Mouse (Mus musculus): ENCODE data around the gene Cutal. TPM values are rescaled to one million over a fixed set of nuclear protein-coding genes. Genes with fewer than 3 reads are reported as not detected.
"Not testable (repeated sequence)": the region's sequence is repeated elsewhere in the genome, so short reads cannot be mapped to it uniquely, and the experiment has no call there.

The Cutal gene
- under 1 TPM in 1 of 2 experiments, not detected in 1; 0.39 TPM for total RNA-seq (2021)
- long read RNA-seq, experiment 1, result 0 reads
- long read RNA-seq, experiment 2, result 0 reads

DNA sequence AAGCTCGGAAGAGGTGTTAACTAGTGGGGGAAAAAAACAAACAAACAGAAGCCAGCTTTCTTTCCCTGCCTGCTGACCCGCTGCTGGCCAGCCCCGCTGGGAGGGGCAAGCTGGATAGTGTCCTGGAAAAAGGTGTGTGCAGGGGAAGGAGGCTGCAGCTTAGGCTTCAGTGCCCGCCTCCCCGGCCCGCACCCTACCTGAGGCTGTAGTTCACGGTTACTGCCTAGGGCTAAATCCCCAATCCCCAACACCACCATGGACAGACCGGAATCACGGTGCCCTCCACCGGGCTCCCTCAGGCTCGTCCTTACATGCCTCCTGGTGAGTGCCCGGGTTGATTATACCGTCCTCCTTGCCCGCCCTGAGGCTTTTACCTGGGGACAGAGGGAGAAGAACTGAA lies at the start of gene Cutal:
Gene Cutal (plus strand): TSS at position 126 of the 400 bp plus-strand sequence.
- intact Hi-C loops (cut with DNase I), result loop anchor here (5.0 kb wide), 1 partner anchor 98 kb away; no protein-coding TSS in a partner anchor
- no peak for DNase-seq

GRCm38 (mm10) chr2:34825827-34826459 lies 48.3 kb upstream of the Cutal start, which contains the start of gene Fbxw2:
Gene Fbxw2 (minus strand): TSS chr2:34826311.
- intact Hi-C loops (cut with DNase I), result loop anchor here (5.0 kb wide), 1 partner anchor 41 kb away; no protein-coding TSS in a partner anchor
- DNase-seq, result peak; percentile 83 to 85

DNA sequence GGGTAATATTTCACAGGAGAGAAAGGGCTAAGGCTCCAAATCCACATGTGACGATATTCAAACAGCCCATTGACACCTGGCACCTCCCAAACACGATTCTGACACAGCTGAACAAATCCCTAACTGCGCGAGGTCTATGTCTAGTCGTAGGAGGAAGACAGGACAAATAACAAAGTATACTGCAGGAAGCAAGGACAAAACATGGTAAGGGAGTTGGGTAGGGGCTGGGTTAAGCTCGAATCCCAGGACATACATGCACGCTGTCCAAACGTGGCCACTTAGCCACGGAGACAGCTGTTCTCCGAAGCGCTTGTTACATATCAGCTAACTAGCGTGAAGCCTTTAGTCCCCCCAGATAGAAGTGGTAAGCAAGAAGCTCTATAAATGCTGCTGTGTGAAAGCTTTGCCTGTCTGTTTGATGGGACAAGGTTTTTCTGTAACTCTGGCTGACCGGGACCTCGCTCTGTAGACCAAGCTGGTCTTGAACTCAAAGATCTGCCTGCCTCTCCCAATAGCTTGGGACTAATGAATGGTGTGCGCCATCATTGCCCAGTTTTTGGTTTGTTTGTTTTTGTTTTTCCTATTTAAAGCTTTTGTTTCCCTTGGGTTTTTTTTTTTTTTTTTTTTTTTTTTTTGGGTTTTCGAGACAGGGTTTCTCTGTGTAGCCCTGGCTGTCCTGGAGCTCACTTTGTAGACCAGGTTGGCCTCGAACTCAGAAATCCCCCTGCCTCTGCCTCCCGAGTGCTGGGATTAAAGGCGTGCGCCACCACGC lies 47.5 kb upstream of the Cutal start:
- no peak for DNase-seq
- intact Hi-C loops (cut with DNase I), result loop anchor here (5.0 kb wide), 1 partner anchor 41 kb away; no protein-coding TSS in a partner anchor

- intact Hi-C loops (cut with DNase I), result loop anchor here (5.0 kb wide), 1 partner anchor 40 kb away; no protein-coding TSS in a partner anchor
- DNase-seq, result no peak
These were observed 46.6 kb upstream of the Cutal start for GRCm38 (mm10) chr2:34827591-34827990.

DNA sequence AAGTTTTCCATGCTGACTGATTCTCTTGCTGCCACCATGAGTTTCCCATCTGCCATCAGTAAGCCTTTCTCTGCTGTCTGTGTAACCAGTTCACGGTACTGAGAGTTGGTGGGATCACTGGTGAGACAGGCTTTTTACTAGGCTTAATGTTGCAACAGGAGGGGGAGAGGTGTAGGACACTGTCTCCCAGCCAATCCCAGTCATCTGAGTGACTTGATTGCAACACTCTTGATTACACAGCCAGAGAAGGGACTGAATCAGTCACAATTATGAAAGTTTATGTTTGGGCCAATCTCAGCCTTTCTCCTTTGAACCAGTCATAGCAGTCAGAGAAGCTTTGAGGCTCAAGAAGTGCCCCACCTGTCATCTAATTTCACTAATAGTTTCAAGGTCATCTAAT lies 46.2 kb upstream of the Cutal start:
- intact Hi-C loops (cut with DNase I), result loop anchor here (5.0 kb wide), 1 partner anchor 39 kb away; no protein-coding TSS in a partner anchor
- DNase-seq, result no peak

DNA sequence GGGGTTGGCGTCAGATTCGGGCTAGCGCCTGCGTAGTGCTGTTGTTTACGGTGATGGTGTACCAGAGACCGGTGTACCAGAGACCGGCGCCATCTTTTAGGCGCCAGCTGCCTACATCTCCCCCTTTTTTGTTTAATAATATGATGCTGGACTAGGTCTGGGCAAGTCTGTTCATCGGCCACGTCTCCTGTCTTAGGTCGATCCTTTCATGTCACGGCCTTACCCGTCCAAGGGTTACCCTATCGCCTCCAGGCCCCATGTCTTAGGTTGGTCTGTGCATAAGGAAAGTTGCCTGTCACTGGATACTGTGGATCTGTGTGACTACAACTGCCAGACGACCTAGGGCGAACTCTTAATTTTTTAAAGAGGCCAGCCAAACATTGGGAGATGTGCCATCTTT lies 44.1 kb upstream of the Cutal start:
- intact Hi-C loops (cut with DNase I); DNase-seq: not testable (repeated sequence)

DNA sequence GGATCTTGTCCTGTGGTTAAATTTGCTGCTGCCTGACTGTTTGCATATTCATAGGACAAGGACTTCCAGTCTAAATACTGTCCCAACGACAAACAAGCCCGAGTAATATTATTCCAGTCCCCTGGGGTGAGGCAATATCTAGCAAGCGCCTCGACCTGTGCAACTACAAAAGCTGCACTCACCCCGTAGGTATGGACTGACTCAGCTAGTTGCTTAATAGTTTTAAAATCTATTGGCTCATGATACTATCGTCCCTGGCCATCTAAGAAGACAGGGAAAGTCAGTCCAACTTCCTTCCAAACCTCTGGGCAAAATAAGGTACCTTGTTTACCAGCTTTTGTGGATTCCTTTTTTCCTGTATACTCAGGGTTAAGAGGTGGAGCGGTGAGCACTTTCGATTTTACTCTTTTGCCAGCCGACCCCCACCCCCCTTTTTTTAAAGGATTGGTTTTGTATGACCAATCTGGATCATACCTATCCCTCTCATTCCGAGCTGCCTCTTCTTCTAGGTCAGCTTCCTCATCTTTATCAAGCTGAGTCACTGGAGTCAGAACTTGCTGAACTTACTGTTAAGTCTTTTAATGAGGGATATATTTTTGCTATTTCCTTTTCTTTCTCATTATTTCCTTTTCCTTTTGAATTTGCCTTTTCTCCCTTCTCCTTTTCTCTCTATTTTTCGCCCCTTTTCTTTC lies 41.3 kb upstream of the Cutal start, which contains the start of gene Gm34653:
Gene Gm34653 (plus strand): TSS at position 242 of the 692 bp plus-strand sequence.
- DNase-seq; intact Hi-C loops (cut with DNase I): not testable (repeated sequence)

- no peak for DNase-seq
- intact Hi-C loops (cut with DNase I), result no loop called here
These were observed 40.6 kb upstream of the Cutal start for GRCm38 (mm10) chr2:34833624-34834023.

DNA sequence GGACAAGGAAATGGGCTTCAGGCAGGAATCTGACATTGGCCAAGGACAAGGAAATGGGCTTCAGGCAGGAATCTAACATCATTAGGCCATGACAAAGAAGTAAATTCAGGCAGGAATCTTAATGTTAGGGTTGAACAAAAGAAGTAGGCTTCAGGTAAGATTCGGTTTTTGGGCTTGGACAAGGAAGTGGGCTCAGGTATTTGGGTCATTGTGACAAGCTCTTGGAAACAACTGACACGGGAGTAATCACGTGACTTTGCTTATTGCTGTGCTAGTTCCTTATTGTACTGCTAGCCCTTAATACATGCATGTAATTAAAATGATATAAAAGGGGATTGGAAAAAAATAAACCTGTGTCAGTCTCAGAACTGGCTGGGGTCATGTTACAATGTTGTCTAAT lies 38.5 kb upstream of the Cutal start:
- no peak for DNase-seq

DNA sequence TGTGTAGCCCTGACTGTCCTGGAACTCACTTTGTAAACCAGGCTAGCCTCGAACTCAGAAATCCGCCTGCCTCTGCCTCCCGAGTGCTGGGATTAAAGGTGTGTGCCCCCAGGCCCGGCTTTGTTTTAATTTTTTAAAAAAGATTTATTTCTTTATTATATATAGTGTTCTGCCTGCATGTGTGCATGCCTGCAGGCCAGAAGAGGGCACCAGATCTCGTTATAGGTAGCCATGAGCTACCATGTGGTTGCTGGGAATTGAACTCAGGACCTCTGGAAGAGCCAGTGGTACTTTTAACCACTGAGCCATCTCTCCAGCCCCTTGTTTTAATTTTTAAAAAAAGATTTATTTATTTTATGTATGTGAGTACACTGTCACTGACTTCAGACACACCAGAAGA lies 34.1 kb upstream of the Cutal start:
- intact Hi-C loops (cut with DNase I); DNase-seq: not testable (repeated sequence)

More for the DNA sequence above, 38.5 kb upstream of the Cutal start:
- intact Hi-C loops (cut with DNase I), result no loop called here

GRCm38 (mm10) chr2:34841706-34842105 lies 32.5 kb upstream of the Cutal start:
- intact Hi-C loops (cut with DNase I), result no loop called here
- DNase-seq, result no peak

GRCm38 (mm10) chr2:34843211-34843939 lies 30.8 kb upstream of the Cutal start:
- peak; percentile 32 to 57 for DNase-seq
- intact Hi-C loops (cut with DNase I), result no loop called here

DNA sequence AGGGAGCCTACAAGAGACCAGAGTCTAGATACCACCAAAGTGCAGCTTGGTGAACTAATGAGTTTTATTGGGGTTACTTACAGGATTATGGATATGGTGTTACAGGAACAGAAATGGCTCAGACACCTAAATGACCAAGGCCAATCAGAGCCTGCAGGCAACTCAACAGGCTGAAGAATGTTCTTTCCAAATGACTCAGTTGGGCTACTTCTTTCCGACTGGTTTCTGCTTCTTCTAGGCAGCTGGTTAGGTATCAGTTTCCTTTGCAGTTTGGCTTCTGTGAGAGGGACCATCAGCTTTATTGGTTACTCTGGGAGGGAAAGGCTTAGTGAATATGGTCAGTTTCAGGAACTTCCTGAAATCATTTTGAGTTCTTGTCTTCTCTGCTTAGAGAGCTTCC lies 26.5 kb upstream of the Cutal start:
- intact Hi-C loops (cut with DNase I), result no loop called here
- DNase-seq, result no peak

DNA sequence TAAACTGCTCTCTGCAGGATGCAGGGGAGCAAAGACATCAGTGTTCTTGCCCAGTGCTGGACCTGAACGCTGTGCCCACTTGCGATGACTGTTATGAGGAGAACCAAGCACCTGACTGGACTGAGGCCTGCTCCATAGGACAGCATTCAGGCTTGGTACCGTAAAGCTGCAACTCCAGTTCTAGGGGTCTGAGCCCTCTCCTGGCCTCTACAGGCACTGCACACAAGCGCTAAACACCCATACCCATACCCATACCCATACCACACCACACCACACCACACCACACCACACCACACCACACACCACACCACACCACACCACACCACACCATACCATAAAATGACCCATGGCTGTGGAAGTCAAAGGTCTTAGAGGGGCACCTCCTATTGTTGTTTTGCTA lies 18.9 kb upstream of the Cutal start:
- intact Hi-C loops (cut with DNase I), result no loop called here
- DNase-seq, result no peak

DNA sequence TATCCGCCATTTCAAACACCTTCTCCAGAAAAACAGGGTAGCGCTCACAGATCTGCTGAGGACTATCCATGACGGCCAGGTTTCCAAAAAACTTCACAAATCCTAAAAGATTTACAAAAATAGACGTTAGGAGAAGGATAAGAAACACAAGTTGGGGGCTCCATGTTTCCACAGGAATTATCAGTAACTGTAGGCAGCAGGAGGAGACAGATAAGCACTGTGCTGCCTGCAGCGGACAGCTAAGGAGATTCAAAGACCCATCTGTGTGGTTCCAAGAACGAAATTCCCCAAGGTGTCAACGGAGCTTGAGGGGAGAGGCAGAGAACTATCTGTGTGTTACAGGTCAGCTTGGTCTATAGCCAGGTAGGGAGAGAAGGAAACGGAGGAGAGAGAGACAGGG lies 16.5 kb upstream of the Cutal start:
- no peak for DNase-seq
- intact Hi-C loops (cut with DNase I), result no loop called here

- intact Hi-C loops (cut with DNase I), result loop anchor here (5.0 kb wide), 2 partner anchors 42 to 103 kb away; partner anchors contain the start of gene Fbxw2
- DNase-seq, result no peak
These were observed 4.5 kb upstream of the Cutal start for GRCm38 (mm10) chr2:34869680-34870079.

- intact Hi-C loops (cut with DNase I), result loop anchor here (5.0 kb wide), 1 partner anchor 102 kb away; no protein-coding TSS in a partner anchor
- DNase-seq, result peak; percentile 91
These were observed 3.4 kb upstream of the Cutal start for GRCm38 (mm10) chr2:34870520-34871474.

DNA sequence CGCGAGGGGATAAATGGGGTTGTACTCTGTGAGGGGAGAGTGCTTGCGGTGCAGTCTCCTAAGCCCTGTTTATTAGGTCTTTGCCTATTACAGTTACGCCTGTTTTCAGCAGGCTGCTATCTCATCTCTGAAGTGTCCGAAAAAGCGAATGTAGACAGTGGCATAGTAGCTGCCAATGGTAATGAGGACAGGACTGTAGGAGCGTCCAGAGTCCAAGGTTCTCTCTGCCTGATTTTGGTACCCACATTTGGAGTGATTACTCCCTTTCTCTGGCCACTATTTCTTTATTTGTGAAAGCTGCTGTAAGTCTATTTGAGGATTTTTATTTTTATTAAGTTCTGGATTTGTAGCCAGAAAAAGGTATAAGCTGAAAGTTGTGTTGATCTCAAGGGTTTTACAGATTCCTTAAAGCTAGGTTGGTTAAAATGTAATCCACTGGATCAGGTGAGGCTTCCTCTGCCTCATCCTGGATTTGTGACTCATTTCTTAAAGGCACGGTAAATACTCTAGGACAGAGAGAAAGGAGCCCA lies 685 bp downstream of the Cutal start, which contains the start of gene Psmd5:
Gene Psmd5 (minus strand): TSS at position 153 of the 530 bp plus-strand sequence.
- no peak for DNase-seq
- intact Hi-C loops (cut with DNase I), result loop anchor here (5.0 kb wide), 1 partner anchor 97 kb away; no protein-coding TSS in a partner anchor

Measured in gastrocnemius, postnatal 36 days (tissue).